Mouse (Mus musculus) Patski (cell line): ENCODE measurements around the gene Heatr5b. TPM values are rescaled to one million over a fixed set of nuclear protein-coding genes. Genes with fewer than 3 reads are reported as not detected.

Experiments used
- ATAC-seq: fragments of 100-300 bp; one replicate; pipeline ENCODE4 v1.8.0; 2021
- CTCF ChIA-PET: fragments of 350-600 bp; sonication (Branson Sonifier 250); formaldehyde crosslinking; loops from one replicate; lab custom pipeline; 2022; ENCODE audit warnings: inconsistent platforms; lab: Charles Lee
- POLR2A ChIA-PET: fragments of 350-600 bp; sonication (Branson Sonifier 250); formaldehyde crosslinking; loops from one replicate; lab custom pipeline; 2022; ENCODE audit warnings: antibody characterized with exemption, inconsistent platforms; lab: Charles Lee
- DNase-seq: peaks from one replicate; pipeline ENCODE4 v3.0.0-alpha.2; 2011; ENCODE audit warnings: low read depth, low spot score
- H3K27me3 ChIP-seq: fragments of 371-371 bp; one replicate; pipeline ENCODE4 v1.5.1; 2021
- CTCF ChIP-seq: fragments of 100-300 bp; IDR thresholded peaks from one replicate; pipeline ENCODE4 v1.5.1; 2021
- in situ Hi-C: fragments of 300-500 bp; cut with MboI; formaldehyde crosslinking; loops from 3 replicates; pipeline ENCODE4 v1.11.1; 2018; ENCODE audit warnings: low pct_unique_long_range_greater_than_20kb, mixed read lengths
- polyA plus RNA-seq: library from polyadenylated mRNA; unstranded; gene quantifications from one replicate; pipeline ENCODE4 v1.2.3, GENCODE M21; 2021

Heatr5b gene
- 41.0 TPM for polyA plus RNA-seq

GRCm38 (mm10) chr17:78834856-78835835 lies at the start of gene Heatr5b, which contains the start of gene Gpatch11:
Gene Heatr5b (minus strand): TSS chr17:78835364.
Gene Gpatch11 (plus strand): TSS chr17:78835567.
- ATAC-seq (peak; percentile 99), DNase-seq (peak; percentile 86)
- ChIA-PET CTCF (interaction anchor here (0.7 to 1.4 kb wide), 3 partner anchors 25 to 81 kb away, joined by 3 read pairs; no protein-coding TSS in a partner anchor), POLR2A (interaction anchor here (0.7 to 1.5 kb wide), 3 partner anchors 22 to 275 kb away, joined by 3 to 4 read pairs (median 3); no protein-coding TSS in a partner anchor)
- no peak for TF ChIP-seq CTCF
- in situ Hi-C loops: no loop called here
- no peaks in the 10 kb centered on the region for H3K27me3 ChIP-seq

DNA sequence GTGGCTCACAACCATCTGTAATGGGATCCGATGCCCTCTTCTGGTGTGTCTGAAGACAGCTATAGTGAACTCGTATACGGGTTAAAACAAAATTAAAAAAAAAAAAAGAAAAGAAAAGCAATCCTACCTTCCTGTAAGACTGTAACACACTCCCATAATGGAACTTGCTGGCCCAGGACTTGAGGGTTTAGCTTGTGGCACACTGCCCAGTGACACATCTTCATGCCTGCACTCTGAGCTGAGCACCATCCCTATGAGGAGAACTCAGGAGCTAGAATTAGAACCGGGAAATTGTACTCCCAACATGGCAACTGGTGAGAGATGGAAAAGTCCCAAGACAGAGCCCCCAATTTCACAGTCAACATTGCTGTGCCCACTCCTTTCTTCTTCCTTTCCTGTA lies 48.1 kb upstream of the Heatr5b start:
- no peaks in the 10 kb centered on the region for H3K27me3 ChIP-seq
- ChIA-PET POLR2A (no interaction called here), CTCF (no interaction called here)
- ATAC-seq: no peak
- in situ Hi-C loops: loop anchor here (10.0 kb wide), 1 partner anchor 692 kb away; no protein-coding TSS in a partner anchor
- no peak for TF ChIP-seq CTCF
- DNase-seq: no peak

- in situ Hi-C loops: loop anchor here (10.0 kb wide), 1 partner anchor 692 kb away; no protein-coding TSS in a partner anchor
- TF ChIP-seq CTCF: no peak
- no peaks in the 10 kb centered on the region for H3K27me3 ChIP-seq
- POLR2A ChIA-PET: interaction anchor here (1.4 kb wide), 1 partner anchor 8 kb away, joined by 4 read pairs; no protein-coding TSS in a partner anchor
- CTCF ChIA-PET: no interaction called here
- ATAC-seq: peak; percentile 93
- DNase-seq: peak; percentile 37
Observed at GRCm38 (mm10) chr17:78882401-78883112, 47.4 kb upstream of the Heatr5b start, which contains the start of gene Eif2ak2. Gene Eif2ak2 (minus strand): TSS chr17:78882573.

DNA sequence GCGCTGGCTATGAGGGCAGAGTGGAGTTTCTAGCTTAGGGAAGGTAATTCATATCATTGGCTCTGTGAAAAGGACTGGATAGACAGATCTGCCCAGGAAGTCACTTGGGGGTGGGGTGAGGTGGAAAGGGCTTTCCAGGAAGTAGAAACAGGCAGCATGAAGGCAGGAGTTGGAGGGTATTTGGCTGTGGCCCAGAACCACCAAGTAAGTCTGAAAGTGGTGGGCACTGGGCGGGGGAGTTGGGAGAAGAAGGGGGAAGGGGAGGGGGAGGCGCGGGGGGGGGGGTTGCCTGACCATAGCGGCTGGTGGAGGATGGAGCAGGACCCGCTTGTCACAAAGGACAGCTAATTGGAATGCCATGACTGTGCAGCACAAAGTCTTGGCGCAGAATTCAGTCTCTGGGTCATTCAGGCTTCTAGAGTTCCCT lies 46.7 kb upstream of the Heatr5b start:
- POLR2A ChIA-PET: interaction anchor here (0.8 to 1.4 kb wide), 2 partner anchors 8 to 46 kb away, joined by 3 to 4 read pairs; partner anchors contain the start of genes Gpatch11 and Heatr5b
- in situ Hi-C loops: loop anchor here (10.0 kb wide), 1 partner anchor 693 kb away; no protein-coding TSS in a partner anchor
- TF ChIP-seq CTCF: no peak
- no peaks in the 10 kb centered on the region for H3K27me3 ChIP-seq
- DNase-seq: no peak
- peak; percentile 17 for ATAC-seq
- CTCF ChIA-PET: interaction anchor here (0.7 kb wide), 1 partner anchor 43 kb away, joined by 3 read pairs; no protein-coding TSS in a partner anchor

- no peak for TF ChIP-seq CTCF
- DNase-seq (no peak), ATAC-seq (no peak)
- in situ Hi-C loops: no loop called here
- ChIA-PET CTCF (no interaction called here), POLR2A (no interaction called here)
- H3K27me3 ChIP-seq: no peaks in the 10 kb centered on the region
Observed at GRCm38 (mm10) chr17:78873886-78874285, 38.7 kb upstream of the Heatr5b start.

- H3K27me3 ChIP-seq: no peaks in the 10 kb centered on the region
- DNase-seq: no peak
- no peak for ATAC-seq
- CTCF ChIA-PET: no interaction called here
- POLR2A ChIA-PET: interaction anchor here (1.3 kb wide), 1 partner anchor 21 kb away, joined by 3 read pairs; the partner anchor contains the start of genes Gpatch11 and Heatr5b
- no peak for TF ChIP-seq CTCF
- in situ Hi-C loops: no loop called here
Observed at GRCm38 (mm10) chr17:78856243-78856642, 21.1 kb upstream of the Heatr5b start.

DNA sequence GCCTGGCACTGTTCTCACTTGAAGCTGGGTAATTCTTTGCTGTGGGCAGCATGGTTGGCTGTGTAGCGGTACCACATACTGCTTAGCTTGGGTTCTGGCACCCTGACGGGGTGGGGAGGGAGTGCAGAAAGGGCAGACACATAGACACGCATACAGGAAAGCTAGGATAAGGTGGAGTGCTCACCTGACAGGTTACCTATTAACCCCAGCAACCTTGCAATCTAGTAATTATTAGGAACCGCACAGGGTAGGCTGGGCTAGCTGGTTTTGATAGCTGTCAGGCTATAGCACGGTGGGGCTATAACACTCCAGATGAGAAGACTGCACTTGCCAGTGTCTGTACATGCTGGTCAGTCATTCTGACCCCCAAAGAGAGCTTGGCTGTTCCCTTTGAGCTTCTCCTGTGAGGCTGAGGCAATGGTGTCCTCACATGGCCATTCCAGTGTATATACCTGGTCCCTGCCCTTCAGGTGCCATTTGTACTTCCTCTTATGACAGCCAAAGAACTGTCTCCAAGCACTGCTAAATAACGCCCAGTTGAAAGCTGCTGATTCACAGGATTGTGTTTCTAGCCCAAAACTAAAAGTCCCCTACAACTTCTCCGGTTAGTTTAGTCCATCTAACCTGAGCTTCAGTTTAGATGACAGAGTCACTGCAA lies 7.2 kb upstream of the Heatr5b start:
- in situ Hi-C loops: no loop called here
- DNase-seq (no peak), ATAC-seq (no peak)
- ChIA-PET POLR2A (no interaction called here), CTCF (no interaction called here)
- TF ChIP-seq CTCF: no peak
- H3K27me3 ChIP-seq: no peaks in the 10 kb centered on the region

DNA sequence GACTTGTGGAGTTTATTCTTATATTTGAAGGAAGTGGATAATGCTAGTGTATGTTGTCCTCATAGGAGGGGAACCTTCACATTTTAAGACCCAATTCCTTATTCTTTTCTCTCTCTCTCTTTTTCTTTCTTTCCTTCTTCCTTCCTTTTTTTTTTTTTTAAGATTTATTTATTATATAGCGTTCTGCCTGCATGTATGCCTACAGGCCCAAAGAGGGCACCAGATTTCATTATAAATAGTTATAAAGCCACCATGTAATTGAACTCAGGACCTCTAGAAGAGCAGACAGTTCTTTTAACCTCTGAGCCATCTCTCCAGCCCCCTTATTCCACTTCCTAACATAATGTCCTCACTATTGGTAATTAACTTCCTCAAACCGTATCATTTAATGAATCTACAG lies 892 bp upstream of the Heatr5b start:
- CTCF ChIA-PET: interaction anchor here (1.4 to 1.6 kb wide), 2 partner anchors 41 to 82 kb away, joined by 3 read pairs; no protein-coding TSS in a partner anchor
- H3K27me3 ChIP-seq: no peaks in the 10 kb centered on the region
- TF ChIP-seq CTCF: no peak
- DNase-seq (no peak), ATAC-seq (no peak)
- POLR2A ChIA-PET: interaction anchor here (0.8 kb wide), 1 partner anchor 45 kb away, joined by 3 read pairs; no protein-coding TSS in a partner anchor
- in situ Hi-C loops: no loop called here

- no peak for TF ChIP-seq CTCF
- H3K27me3 ChIP-seq: no peaks in the 10 kb centered on the region
- DNase-seq (no peak), ATAC-seq (no peak)
- ChIA-PET POLR2A (no interaction called here), CTCF (interaction anchor here (0.9 kb wide), 1 partner anchor 13 kb away, joined by 3 read pairs; no protein-coding TSS in a partner anchor)
- in situ Hi-C loops: no loop called here
Observed at GRCm38 (mm10) chr17:78824346-78824745, 10.8 kb downstream of the Heatr5b start.
